Mouse (Mus musculus) embryo, embryonic 10.5 days (tissue): ENCODE data around the gene Ccdc22.

Experiments used
- DNase-seq: peaks from one replicate; pipeline ENCODE4 v3.0.0-alpha.2; 2015; ENCODE audit warnings: low spot score

Ccdc22 gene

GRCm38 (mm10) chrX:7604879-7605574 lies at the start of gene Ccdc22:
TSS of gene Ccdc22 (minus strand) at chrX:7605517.
- DNase-seq, result peak; percentile 91

- DNase-seq, result peak; percentile 89
Observed at GRCm38 (mm10) chrX:7648671-7649304, 43.5 kb upstream of the Ccdc22 start.

- DNase-seq, result peak; percentile 88
Observed at GRCm38 (mm10) chrX:7645349-7645748, 40.0 kb upstream of the Ccdc22 start.

- no peak for DNase-seq
Observed at GRCm38 (mm10) chrX:7640785-7641184, 35.5 kb upstream of the Ccdc22 start.

- DNase-seq, result no peak
Observed at GRCm38 (mm10) chrX:7639536-7640325, 34.4 kb upstream of the Ccdc22 start.

- peak; percentile 80 for DNase-seq
Observed at GRCm38 (mm10) chrX:7638401-7639091, 33.2 kb upstream of the Ccdc22 start, which contains the start of gene Syp. TSS of gene Syp (plus strand) at chrX:7638471.

- DNase-seq, result no peak
Observed at GRCm38 (mm10) chrX:7635101-7635500, 29.8 kb upstream of the Ccdc22 start.

- DNase-seq, result no peak
Observed at GRCm38 (mm10) chrX:7632560-7632959, 27.2 kb upstream of the Ccdc22 start.

GRCm38 (mm10) chrX:7617889-7618551 lies 12.7 kb upstream of the Ccdc22 start:
- no peak for DNase-seq

- peak; percentile 23 for DNase-seq
Observed at GRCm38 (mm10) chrX:7610536-7611258, 5.4 kb upstream of the Ccdc22 start.

GRCm38 (mm10) chrX:7610035-7610434 lies 4.7 kb upstream of the Ccdc22 start:
- no peak for DNase-seq

GRCm38 (mm10) chrX:7606783-7607182 lies 1.5 kb upstream of the Ccdc22 start, which contains the start of gene Cacna1f:
TSS of gene Cacna1f (plus strand) at chrX:7607083.
- DNase-seq, result no peak

GRCm38 (mm10) chrX:7605575-7605941 lies 241 bp upstream of the Ccdc22 start:
- no peak for DNase-seq

- DNase-seq, result no peak
Observed at GRCm38 (mm10) chrX:7604004-7604403, 1.3 kb downstream of the Ccdc22 start.

- no peak for DNase-seq
Observed at GRCm38 (mm10) chrX:7595371-7595770, 9.9 kb downstream of the Ccdc22 start.

- DNase-seq, result no peak
Observed at GRCm38 (mm10) chrX:7586356-7586755, 19.0 kb downstream of the Ccdc22 start.

GRCm38 (mm10) chrX:7583881-7584280 lies 21.4 kb downstream of the Ccdc22 start:
- DNase-seq, result no peak

GRCm38 (mm10) chrX:7581151-7581550 lies 24.2 kb downstream of the Ccdc22 start:
- DNase-seq, result no peak

GRCm38 (mm10) chrX:7574885-7575231 lies 30.5 kb downstream of the Ccdc22 start:
- no peak for DNase-seq

GRCm38 (mm10) chrX:7574087-7574884 lies 31.0 kb downstream of the Ccdc22 start, which contains the start of gene Ppp1r3f:
TSS of gene Ppp1r3f (minus strand) at chrX:7574283.
- DNase-seq, result peak; percentile 94
